Mouse (Mus musculus): ENCODE results near the gene Mief1. TPM values are rescaled to one million over a fixed set of nuclear protein-coding genes. Genes with fewer than 3 reads are reported as not detected.

Mief1 gene
- polyA plus RNA-seq (2016; fragmentation: Nextera tagmentation; extraction: Ambion mirVana), result 31.4 and 33.2 TPM in 2 replicates

DNA sequence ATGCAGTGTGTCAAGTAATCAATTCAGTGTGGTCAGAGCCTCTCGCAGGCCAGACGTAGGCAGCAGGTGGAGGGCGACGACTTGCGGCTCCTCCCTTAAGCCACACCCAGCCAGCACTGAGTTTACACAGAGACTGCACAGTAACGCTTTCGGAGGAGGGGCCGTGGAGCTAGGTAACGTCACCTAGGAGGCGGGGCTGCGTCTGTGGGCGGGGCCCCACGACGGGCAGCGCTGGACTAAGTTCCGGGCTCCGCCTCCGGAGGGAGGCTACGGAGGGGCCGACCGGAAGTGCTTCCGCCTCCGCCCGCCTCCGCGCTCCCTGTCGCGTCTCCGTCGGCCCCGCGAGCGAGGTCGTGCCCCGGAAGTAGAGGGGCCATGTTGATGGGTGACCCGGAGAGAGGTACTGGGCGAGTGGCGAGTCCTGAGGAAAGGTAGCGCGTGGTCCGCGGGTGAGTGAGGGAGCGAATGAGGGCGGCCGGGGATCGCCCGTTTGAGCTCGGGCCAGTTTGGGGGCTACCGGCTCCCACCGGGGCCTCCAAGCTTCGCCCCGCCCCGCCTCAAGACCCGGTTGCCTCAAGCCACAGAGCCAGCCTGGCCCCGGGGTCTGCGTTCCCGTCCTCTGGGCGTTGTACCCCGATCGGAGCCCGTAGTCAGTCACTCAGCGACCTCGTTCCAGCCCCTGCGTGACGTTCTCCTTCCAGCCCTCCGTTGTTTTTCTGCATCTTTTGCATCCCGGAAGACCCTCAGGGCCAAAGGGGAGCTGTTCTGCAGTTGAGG is at the start of gene Mief1:
Gene Mief1 (plus strand): TSS at position 286 of the 777 bp plus-strand sequence.
- Histone ChIP-seq H3K4me3 (peak within 1 kb of the TSS; percentile 90), H3K9me3 (replicated peaks) (no peaks in the 10 kb centered on the region), H3K36me3 (peaks cover 36% of the 10 kb centered on the region), H3K27ac (ENCODE audit: poor library complexity, severe bottlenecking) (peak within 1 kb of the TSS; percentile 78), H3K4me2 (peak within 1 kb of the TSS; percentile 94), H3K27me3 (replicated peaks) (no peaks in the 10 kb centered on the region), H3K9ac (peak within 1 kb of the TSS; percentile 93), H3K4me1 (replicated peaks) (peaks cover 20% of the 10 kb centered on the region)
- WGBS, result under 1% methylated on average over 67 of the region's 67 CpGs
- ATAC-seq (ENCODE audit: insufficient number of reproducible peaks, low FRiP score), result peak; percentile 98

DNA sequence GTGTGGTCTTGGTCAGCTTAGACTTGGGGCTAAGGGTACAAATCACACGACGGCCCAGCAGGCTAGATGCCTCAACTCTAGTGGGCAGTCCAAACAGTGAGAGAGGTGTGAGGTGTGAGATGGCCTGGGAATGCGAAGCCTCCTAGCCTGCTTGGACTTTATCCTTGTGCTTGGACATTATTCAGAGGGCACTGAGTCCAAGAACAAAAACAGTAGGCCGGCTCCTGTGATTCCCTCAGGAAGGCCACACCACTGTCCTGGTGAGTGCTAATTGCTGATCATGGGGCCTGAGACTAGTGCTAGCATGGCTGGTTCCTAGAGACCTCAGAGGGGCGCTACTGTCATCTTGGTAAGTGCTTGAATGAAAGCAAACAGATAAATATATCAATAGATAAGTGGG is 44.9 kb upstream of the Mief1 start:
- no peaks in the 10 kb centered on the region for H3K9me3 ChIP-seq (replicated peaks)
- H3K4me1 ChIP-seq (replicated peaks), result peaks cover 2% of the 10 kb centered on the region; the same call in 1 of the 2 replicates
- no peaks in the 10 kb centered on the region for H3K36me3 ChIP-seq
- H3K27me3 ChIP-seq (replicated peaks), result no peaks in the 10 kb centered on the region
- H3K9ac ChIP-seq, result no peak overlapping the region
- H3K27ac ChIP-seq (ENCODE audit: poor library complexity, severe bottlenecking), result no peak overlapping the region
- H3K4me2 ChIP-seq, result no peak overlapping the region
- no peak for ATAC-seq (ENCODE audit: insufficient number of reproducible peaks, low FRiP score)
- whole genome bisulfite sequencing, result 65% methylated on average over 5 of the region's 5 CpGs
- no peak overlapping the region for H3K4me3 ChIP-seq

DNA sequence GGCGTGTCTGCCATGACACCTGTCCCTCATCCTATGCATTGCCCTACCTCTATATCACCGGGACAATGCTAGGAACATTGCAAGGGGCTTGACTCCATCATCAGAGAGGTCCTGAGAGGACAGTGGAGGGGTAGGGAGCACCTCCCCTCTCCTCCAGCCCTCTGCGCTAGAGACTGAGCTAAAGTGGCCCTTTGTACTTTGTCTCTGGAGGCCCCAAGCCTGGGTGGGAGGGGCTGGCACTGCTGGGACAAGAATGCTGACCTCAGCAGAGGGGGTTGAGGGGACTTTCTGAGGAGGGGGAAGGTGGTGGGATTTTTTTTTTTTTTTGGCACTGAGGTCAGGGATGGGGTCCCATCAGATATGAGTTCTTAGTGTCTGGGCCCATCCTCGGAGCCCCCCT is 43.7 kb upstream of the Mief1 start:
- Histone ChIP-seq H3K9me3 (replicated peaks) (no peaks in the 10 kb centered on the region), H3K4me1 (replicated peaks) (peaks cover 2% of the 10 kb centered on the region; the same call in 1 of the 2 replicates), H3K27me3 (replicated peaks) (no peaks in the 10 kb centered on the region), H3K4me2 (no peak overlapping the region), H3K4me3 (no peak overlapping the region), H3K9ac (no peak overlapping the region), H3K27ac (ENCODE audit: poor library complexity, severe bottlenecking) (no peak overlapping the region), H3K36me3 (no peaks in the 10 kb centered on the region)
- 70% methylated on average over 4 of the region's 4 CpGs for WGBS
- no peak for ATAC-seq (ENCODE audit: insufficient number of reproducible peaks, low FRiP score)

DNA sequence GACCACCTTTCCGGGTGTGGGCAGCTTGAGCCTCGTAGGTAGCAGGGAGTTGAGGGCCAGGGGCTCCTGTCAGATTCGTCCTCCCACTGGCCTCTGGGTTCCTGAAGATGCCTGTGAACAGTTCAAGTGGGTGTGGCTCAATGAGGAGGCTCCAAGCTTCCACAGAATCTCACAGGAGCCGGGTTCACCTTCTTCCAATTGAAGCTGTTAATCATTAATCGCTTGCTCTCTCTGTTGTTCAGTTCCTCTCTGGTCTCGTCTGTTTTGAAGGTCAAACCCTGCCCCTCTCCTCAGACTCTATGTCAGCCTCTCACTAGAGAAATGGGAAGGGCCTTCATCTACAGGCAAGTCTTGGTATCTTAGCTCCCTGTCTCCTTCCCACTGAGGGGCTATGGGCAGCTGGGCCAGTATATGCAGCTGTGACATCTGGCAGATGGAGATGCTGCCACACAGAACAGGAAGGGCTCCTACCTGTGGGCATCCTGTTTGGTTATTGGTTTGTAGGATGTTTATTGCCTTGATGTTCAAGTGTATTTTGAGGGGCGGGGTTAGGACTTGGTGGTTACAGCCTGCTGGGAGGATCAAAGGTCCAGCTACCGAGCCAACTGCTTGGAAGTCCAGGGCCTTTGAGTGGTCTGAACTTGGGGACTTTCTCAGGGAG is 42.1 kb upstream of the Mief1 start:
- Histone ChIP-seq H3K27me3 (replicated peaks) (no peaks in the 10 kb centered on the region), H3K4me3 (no peak overlapping the region), H3K4me1 (replicated peaks) (peaks cover 2% of the 10 kb centered on the region; the same call in 1 of the 2 replicates), H3K27ac (ENCODE audit: poor library complexity, severe bottlenecking) (no peak overlapping the region), H3K4me2 (no peak overlapping the region), H3K9ac (no peak overlapping the region), H3K9me3 (replicated peaks) (no peaks in the 10 kb centered on the region), H3K36me3 (no peaks in the 10 kb centered on the region)
- ATAC-seq (ENCODE audit: insufficient number of reproducible peaks, low FRiP score), result no peak
- 69% methylated on average over 8 of the region's 8 CpGs for WGBS

DNA sequence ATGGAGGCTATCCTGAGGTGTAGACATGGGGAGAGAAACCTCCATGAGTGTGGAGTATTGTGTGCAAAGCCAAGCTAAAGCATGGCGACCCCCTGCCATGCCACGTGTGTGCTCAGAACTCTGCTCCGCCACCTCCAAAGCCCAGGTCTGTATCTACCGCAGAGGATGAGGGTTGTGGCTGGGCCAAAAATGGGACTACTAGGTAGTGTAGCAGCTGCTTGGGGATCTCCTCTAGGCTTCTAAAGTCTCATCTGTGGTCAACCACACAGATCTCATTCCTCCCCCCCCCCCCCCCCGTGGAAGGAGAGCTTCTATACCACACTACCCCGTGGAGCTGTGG is 41.6 kb upstream of the Mief1 start:
- H3K4me2 ChIP-seq, result no peak overlapping the region
- no peaks in the 10 kb centered on the region for H3K27me3 ChIP-seq (replicated peaks)
- no peak overlapping the region for H3K9ac ChIP-seq
- H3K36me3 ChIP-seq, result no peaks in the 10 kb centered on the region
- 73% methylated on average over 6 of the region's 6 CpGs for WGBS
- ATAC-seq (ENCODE audit: insufficient number of reproducible peaks, low FRiP score), result no peak
- H3K27ac ChIP-seq (ENCODE audit: poor library complexity, severe bottlenecking), result no peak overlapping the region
- H3K4me3 ChIP-seq, result no peak overlapping the region
- no peaks in the 10 kb centered on the region for H3K9me3 ChIP-seq (replicated peaks)
- peaks cover 2% of the 10 kb centered on the region; the same call in 1 of the 2 replicates for H3K4me1 ChIP-seq (replicated peaks)

DNA sequence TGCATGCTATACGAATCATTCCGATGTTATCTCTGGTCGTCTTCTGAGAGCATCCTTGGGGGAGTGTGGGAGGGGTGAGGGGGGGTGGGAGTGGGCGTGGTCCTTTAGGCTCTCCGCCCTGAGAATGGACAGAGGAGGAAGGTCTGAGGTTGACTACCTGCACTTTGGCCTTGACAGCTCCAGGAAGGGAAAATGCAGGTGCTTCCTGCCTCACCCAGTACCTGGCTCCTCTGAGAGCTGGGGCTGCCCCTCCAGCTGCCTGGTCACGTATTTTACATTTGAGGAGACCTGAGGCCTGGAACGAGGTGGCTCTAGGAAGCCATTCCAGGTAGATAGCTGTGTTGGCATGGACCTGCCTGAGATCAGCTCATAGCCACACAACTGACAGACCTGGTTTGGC is 41.0 kb upstream of the Mief1 start:
- ATAC-seq (ENCODE audit: insufficient number of reproducible peaks, low FRiP score), result no peak
- Histone ChIP-seq H3K4me2 (no peak overlapping the region), H3K36me3 (no peaks in the 10 kb centered on the region), H3K27ac (ENCODE audit: poor library complexity, severe bottlenecking) (no peak overlapping the region), H3K4me3 (no peak overlapping the region), H3K4me1 (replicated peaks) (peaks cover 2% of the 10 kb centered on the region; the same call in 1 of the 2 replicates), H3K9ac (no peak overlapping the region), H3K9me3 (replicated peaks) (0 out of 2 replicates have a peak, but pooled peaks cover 5% of the 10 kb centered on the region), H3K27me3 (replicated peaks) (no peaks in the 10 kb centered on the region)
- 68% methylated on average over 7 of the region's 7 CpGs for WGBS

DNA sequence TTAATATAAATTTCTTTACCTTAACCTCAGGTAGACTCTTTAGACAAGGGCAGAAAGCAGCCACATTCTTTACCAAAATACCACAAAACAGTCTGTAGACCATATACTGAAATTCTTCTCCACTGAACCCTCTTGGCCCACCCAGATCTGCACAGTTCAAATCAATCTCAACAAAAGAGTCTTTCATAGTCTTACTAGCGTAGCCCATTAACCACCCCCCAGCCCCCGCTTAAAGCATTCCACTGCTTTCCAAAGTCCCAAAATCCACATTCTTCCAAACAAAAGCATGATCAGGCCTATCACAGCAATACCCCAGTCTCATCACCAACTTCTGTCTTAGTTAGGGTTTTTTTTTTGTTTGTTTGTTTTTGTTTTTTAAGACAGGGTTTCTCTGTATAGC is 34.3 kb upstream of the Mief1 start:
- Histone ChIP-seq H3K9me3 (replicated peaks) (peaks cover 11% of the 10 kb centered on the region), H3K9ac (no peak overlapping the region), H3K27ac (ENCODE audit: poor library complexity, severe bottlenecking) (no peak overlapping the region), H3K4me3 (no peak overlapping the region), H3K36me3 (no peaks in the 10 kb centered on the region), H3K4me1 (replicated peaks) (no peaks in the 10 kb centered on the region), H3K4me2 (no peak overlapping the region), H3K27me3 (replicated peaks) (no peaks in the 10 kb centered on the region)
- WGBS, result 90% methylated on average over 2 of the region's 2 CpGs
- no peak for ATAC-seq (ENCODE audit: insufficient number of reproducible peaks, low FRiP score)

DNA sequence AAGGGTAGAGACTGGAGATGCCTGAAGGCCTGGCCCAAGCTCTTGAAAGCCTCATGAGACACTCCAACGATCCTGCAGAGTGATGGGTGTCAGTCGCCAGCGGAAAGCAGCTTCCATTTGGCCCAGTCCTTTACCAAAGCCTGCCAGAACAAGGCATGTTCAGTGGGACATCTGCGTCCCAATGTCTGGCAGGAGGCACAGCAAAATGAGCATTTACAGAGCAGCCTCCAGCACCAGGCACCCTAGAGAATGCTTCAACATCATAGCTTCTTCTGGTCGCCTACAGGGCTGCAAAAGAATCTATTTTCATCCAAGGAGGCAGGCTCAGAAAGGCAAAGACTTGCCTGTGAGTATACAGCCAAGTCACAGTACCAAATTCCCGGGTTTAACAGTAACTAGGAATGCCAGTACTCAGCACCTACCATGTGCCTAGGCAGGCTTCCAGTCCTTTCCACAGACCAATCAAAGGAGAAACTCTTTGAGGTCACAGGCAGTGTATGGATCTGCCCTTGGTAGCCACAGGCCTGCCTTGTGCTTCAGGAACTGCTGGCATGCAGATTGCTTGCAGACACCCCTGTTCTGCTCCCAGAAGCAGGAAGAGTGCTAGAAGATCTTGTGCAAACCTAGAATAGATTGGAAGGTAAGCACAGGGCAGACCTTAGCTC is 31.6 kb upstream of the Mief1 start:
- no peak overlapping the region for H3K4me2 ChIP-seq
- H3K9me3 ChIP-seq (replicated peaks), result peaks cover 11% of the 10 kb centered on the region
- H3K27ac ChIP-seq (ENCODE audit: poor library complexity, severe bottlenecking), result no peak overlapping the region
- H3K36me3 ChIP-seq, result no peaks in the 10 kb centered on the region
- H3K4me3 ChIP-seq, result no peak overlapping the region
- 66% methylated on average over 6 of the region's 6 CpGs for WGBS
- no peak for ATAC-seq (ENCODE audit: insufficient number of reproducible peaks, low FRiP score)
- no peak overlapping the region for H3K9ac ChIP-seq
- no peaks in the 10 kb centered on the region for H3K27me3 ChIP-seq (replicated peaks)
- no peaks in the 10 kb centered on the region for H3K4me1 ChIP-seq (replicated peaks)

DNA sequence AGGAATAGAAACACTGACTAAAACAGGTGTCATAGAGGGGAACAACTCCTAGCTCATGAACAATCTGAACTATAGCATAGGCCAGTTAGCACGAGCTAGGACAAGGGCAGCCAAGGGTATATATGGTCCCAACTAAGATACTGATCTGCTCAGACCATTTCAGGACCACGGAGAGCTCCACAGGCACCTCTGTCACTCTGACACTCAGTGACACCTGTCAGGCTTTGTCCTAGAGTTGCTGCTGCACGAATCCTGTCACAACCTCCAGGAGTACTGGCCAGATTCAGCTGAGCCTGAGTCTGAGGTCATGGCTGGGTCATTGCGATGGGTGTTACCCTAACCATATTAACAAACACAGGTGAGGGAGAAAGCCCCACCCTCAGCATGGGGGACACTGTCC is 30.4 kb upstream of the Mief1 start:
- Histone ChIP-seq H3K9ac (no peak overlapping the region), H3K4me3 (no peak overlapping the region), H3K4me1 (replicated peaks) (no peaks in the 10 kb centered on the region), H3K4me2 (no peak overlapping the region), H3K9me3 (replicated peaks) (peaks cover 3% of the 10 kb centered on the region), H3K27ac (ENCODE audit: poor library complexity, severe bottlenecking) (no peak overlapping the region), H3K27me3 (replicated peaks) (no peaks in the 10 kb centered on the region), H3K36me3 (no peaks in the 10 kb centered on the region)
- 28% methylated on average over 4 of the region's 4 CpGs for WGBS
- no peak for ATAC-seq (ENCODE audit: insufficient number of reproducible peaks, low FRiP score)

DNA sequence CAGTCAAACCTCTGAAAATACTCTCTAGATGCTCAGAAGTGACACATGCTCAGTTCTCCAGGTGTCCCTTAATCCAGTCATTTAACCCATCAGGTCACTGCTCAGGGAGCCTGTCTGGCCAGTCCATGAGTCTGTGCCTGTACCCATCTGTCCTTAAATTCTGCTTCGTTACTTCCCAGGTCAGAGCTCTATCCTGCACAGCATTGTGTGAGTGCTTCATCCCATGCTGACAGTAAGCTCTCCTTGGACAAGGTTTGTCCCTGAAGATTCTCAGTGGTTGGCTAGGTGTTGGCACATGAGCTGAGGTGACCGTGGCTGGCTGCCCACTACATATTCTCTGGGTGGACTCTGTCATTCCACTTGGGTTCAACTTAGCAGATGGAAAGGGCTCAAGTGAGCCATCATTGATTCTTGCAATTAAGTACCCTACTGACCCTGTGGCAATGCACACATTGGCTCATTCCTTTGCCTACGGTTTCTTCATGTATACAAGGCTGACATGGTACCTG is 27.7 kb upstream of the Mief1 start:
- H3K4me1 ChIP-seq (replicated peaks), result no peaks in the 10 kb centered on the region
- no peaks in the 10 kb centered on the region for H3K9me3 ChIP-seq (replicated peaks)
- WGBS, result 78% methylated on average over 3 of the region's 3 CpGs
- ATAC-seq (ENCODE audit: insufficient number of reproducible peaks, low FRiP score), result no peak
- no peaks in the 10 kb centered on the region for H3K36me3 ChIP-seq
- no peak overlapping the region for H3K4me2 ChIP-seq
- H3K4me3 ChIP-seq, result no peak overlapping the region
- no peak overlapping the region for H3K27ac ChIP-seq (ENCODE audit: poor library complexity, severe bottlenecking)
- no peak overlapping the region for H3K9ac ChIP-seq
- peaks cover 4% of the 10 kb centered on the region; the same call in 1 of the 2 replicates for H3K27me3 ChIP-seq (replicated peaks)

DNA sequence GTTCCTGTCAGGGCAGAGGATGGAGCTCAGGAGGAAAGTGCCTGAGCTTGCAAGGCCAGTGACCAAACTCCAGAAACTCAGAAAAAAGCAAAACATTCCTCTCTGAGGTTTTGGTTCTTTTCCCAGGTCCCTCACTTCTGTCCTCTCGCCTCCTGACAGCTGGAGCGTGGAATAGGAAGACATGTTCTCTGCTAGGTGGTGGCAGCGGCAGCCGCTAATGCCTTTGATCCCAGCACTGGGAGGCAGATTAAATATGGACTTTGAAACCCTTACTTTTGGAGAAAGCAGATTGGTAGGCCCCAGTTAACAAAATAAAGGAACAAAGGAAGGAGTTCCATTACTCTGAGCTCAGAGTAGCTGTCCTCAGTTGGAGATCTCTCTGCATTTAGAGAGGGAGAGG is 25.4 kb upstream of the Mief1 start:
- no peak overlapping the region for H3K4me3 ChIP-seq
- no peak overlapping the region for H3K4me2 ChIP-seq
- no peaks in the 10 kb centered on the region for H3K4me1 ChIP-seq (replicated peaks)
- 31% methylated on average over 4 of the region's 4 CpGs for WGBS
- no peaks in the 10 kb centered on the region for H3K36me3 ChIP-seq
- ATAC-seq (ENCODE audit: insufficient number of reproducible peaks, low FRiP score), result no peak
- no peaks in the 10 kb centered on the region for H3K9me3 ChIP-seq (replicated peaks)
- H3K27ac ChIP-seq (ENCODE audit: poor library complexity, severe bottlenecking), result no peak overlapping the region
- peaks cover 12% of the 10 kb centered on the region for H3K27me3 ChIP-seq (replicated peaks)
- no peak overlapping the region for H3K9ac ChIP-seq

Measured in heart, embryonic 12.5 days (tissue).